Mouse (Mus musculus): ENCODE results near the gene Cd47.

The Cd47 gene

GRCm38 (mm10) chr16:49799597-49800561 is at the start of gene Cd47:
Gene Cd47 (plus strand): TSS chr16:49800533.
- in situ Hi-C loops (cut with MboI, MseI) = no loop called here

- in situ Hi-C loops (cut with MboI, MseI) = loop anchor here (10.0 kb wide), 1 partner anchor 468 kb away; no protein-coding TSS in a partner anchor
These were observed 47.4 kb upstream of the Cd47 start for GRCm38 (mm10) chr16:49752906-49753305.

- in situ Hi-C loops (cut with MboI, MseI) = loop anchor here (10.0 kb wide), 1 partner anchor 469 kb away; no protein-coding TSS in a partner anchor
These were observed 47.0 kb upstream of the Cd47 start for GRCm38 (mm10) chr16:49753318-49753717.

- in situ Hi-C loops (cut with MboI, MseI) = no loop called here
These were observed 39.7 kb upstream of the Cd47 start for GRCm38 (mm10) chr16:49760517-49761203.

DNA sequence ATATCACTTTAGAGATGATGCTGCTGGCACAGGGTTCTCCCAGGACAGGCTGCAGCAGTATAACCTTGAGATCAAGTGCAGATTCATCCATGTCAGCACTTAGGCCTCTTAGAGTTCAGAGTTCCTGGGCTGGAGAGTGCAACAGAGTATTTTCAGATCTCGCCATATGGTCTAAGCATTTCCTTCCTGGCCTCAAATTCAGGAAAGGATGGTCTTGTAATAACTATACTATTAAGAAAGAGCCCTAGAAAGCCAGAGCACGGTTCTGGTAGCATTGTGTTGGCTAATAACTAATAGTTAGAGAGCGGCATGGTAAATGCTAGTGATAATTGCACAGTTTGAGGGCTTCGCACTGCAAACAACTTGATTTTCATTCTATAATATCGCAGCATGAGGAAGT is 38.4 kb upstream of the Cd47 start:
- in situ Hi-C loops (cut with MboI, MseI) = no loop called here

DNA sequence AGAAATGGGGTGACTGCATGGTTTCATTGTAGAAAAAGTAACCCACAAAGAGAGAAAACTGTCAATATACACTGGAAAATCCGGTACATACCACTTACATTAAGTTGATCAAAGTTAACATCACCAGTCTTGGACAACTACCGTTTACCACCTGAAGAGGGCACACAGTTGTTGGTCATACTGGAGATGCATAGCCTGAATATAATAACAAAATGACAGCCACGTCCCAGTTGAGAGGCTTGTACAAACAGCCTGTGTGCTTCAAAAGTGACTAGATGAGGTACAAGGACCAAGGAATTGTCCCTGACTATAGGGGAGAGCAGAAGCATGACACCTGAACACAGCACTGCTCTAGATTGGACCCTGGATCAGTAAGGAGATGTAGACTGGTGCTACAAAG is 34.0 kb upstream of the Cd47 start:
- in situ Hi-C loops (cut with MboI, MseI) = loop anchor here (5.0 kb wide), 3 partner anchors 41 to 264 kb away; no protein-coding TSS in a partner anchor

DNA sequence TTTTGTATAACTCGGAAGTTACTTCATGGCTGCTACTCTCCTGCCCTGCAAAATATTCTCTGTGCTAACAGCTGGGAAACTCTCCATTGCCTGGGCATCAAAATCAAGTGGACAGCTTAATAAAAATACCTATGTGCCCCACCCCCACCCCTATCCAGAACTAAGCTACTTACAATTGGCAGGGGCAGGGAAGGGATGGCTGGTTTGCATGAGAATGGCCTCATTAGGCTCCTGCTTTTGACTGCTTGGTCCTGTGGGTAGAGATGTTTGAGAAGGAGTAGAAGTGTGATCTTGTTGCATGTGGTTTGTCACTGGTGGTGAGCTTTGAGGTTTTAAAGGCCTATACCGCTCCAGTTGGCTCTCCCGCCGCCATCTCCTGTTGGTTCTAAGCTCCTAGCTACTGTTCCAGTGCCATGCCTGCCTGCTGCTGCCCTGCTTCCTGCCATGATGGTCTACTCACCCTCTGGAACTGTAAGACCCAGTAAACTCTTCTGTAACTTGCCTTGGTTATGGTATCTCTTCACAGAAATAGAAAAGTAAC is 31.8 kb upstream of the Cd47 start:
- in situ Hi-C loops (cut with MboI, MseI) = loop anchor here (5.0 kb wide), 3 partner anchors 39 to 266 kb away; no protein-coding TSS in a partner anchor

GRCm38 (mm10) chr16:49769831-49770261 is 30.5 kb upstream of the Cd47 start:
- in situ Hi-C loops (cut with MboI, MseI) = loop anchor here (5.0 to 10.0 kb wide), 4 partner anchors 37 to 268 kb away; no protein-coding TSS in a partner anchor

DNA sequence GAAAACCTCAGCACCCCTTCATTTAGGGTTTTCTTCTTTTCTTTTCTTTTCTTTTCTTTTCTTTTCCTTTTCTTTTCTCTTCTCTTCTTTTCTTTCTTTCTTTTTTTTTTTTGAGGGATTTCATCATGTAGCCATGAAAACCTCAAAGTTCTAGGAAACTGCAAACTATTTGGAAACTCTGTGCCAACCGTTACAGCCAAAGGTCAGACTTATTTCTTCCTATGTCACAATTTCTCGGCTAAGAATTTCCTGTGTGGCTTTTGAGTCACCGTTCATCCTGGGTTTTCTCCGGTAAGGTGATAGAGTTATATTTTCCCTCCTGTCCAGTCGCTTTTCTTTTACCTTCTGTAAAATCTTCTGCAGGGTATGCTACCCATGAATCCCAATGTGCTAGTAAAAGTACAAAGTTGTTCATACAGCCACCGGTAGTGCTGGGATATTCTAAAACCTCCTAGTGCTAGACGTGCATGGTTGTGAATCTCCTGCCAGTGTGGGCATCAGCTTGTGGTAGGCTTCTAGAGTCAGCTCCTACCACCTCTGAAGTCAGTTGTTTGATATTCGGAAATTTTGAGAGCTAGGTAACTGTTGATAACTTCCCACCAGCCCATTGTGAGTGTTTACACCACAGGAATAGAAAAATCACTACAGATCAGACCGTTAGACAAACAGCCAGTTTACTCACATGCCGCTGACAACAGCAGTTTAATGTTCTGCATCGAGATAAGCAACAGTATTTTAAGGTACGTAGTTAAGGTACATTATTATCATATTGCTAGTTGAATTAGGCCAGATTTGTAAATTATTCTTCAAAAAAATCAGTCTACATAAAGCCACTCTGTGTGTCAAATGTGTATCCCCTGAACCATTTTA is 29.8 kb upstream of the Cd47 start:
- in situ Hi-C loops (cut with MboI, MseI) = loop anchor here (10.0 kb wide), 1 partner anchor 194 kb away; no protein-coding TSS in a partner anchor

GRCm38 (mm10) chr16:49771609-49772396 is 28.5 kb upstream of the Cd47 start:
- in situ Hi-C loops (cut with MboI, MseI) = loop anchor here (10.0 kb wide), 1 partner anchor 193 kb away; no protein-coding TSS in a partner anchor

DNA sequence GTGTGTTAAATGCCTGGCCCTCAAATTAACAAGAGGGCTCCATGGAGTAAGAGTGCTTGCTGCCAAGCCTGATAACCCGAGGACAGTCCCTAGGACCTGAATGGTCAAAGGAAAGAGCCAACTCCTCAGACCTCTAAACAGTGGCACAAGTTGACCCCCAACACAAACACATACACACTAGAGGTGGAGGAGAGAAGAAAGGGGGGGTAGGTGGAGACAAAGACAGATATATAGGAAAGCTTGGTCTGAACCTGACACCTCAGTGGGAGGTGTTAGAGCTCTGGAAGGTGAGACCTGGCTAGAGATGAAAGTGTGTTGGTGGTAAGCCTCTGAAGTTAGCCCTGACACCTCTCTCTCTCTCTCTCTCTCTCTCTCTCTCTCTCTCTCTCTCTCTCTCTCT is 27.8 kb upstream of the Cd47 start:
- in situ Hi-C loops (cut with MboI, MseI) = loop anchor here (10.0 kb wide), 1 partner anchor 192 kb away; no protein-coding TSS in a partner anchor

GRCm38 (mm10) chr16:49773068-49773467 is 27.3 kb upstream of the Cd47 start:
- in situ Hi-C loops (cut with MboI, MseI) = loop anchor here (10.0 kb wide), 1 partner anchor 192 kb away; no protein-coding TSS in a partner anchor

- in situ Hi-C loops (cut with MboI, MseI) = loop anchor here (10.0 kb wide), 1 partner anchor 190 kb away; no protein-coding TSS in a partner anchor
These were observed 26.0 kb upstream of the Cd47 start for GRCm38 (mm10) chr16:49774059-49775001.

- in situ Hi-C loops (cut with MboI, MseI) = loop anchor here (10.0 kb wide), 1 partner anchor 190 kb away; no protein-coding TSS in a partner anchor
These were observed 25.0 kb upstream of the Cd47 start for GRCm38 (mm10) chr16:49775002-49775966.

DNA sequence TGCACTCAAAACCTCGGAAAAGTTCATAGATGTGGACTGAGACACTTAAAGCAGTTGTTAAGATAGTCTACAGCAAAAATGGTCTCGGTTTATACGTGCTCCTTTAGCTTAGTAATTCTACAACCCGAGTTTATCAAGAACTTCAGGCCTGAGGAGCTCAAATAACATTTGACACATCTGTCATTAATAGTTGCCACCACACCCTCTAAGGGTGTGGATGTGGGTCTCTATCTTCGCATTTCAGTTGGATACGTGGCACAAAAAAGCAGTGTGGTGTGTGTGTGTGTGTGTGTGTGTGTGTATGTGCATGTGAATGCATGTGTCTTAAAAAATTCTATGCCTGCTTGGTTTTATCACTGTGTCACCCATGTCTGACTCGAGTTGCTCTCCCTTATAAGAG is 23.4 kb upstream of the Cd47 start:
- in situ Hi-C loops (cut with MboI, MseI) = loop anchor here (10.0 kb wide), 1 partner anchor 188 kb away; no protein-coding TSS in a partner anchor

DNA sequence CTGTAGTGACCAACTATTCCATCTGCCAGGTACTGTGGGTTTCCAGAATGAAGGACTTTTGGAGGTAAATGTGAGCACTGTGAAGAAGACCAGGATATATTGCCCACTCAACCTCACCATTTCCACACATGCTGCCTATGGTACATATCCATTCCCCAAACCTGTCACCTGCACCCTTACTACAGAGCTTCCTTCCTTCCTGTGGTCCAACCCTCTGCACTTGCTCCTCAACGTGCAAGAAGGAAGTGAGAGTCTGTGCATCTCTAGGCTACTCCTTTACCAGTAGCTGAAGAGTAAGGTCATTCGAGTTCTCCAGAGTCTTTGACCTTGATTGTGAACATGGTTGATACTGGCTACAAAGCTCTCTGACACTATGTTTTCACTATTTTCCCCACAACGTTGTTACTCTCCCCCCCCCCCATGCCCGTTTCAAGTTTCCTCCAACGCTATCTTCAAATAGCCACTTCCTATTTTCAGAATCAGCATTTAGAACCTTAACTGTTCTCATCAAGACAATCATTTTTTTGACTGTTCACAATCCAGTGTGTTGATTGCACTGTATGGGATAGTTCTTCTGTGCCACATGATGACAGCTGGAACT is 18.7 kb upstream of the Cd47 start:
- in situ Hi-C loops (cut with MboI, MseI) = no loop called here

- in situ Hi-C loops (cut with MboI, MseI) = no loop called here
These were observed 17.0 kb upstream of the Cd47 start for GRCm38 (mm10) chr16:49783369-49783768.

Data from regulatory T cell (primary cell).